Mouse (Mus musculus) cortical plate, adult 2 months (tissue): ENCODE data around the gene Aloxe3. TPM values are rescaled to one million over a fixed set of nuclear protein-coding genes. Genes with fewer than 3 reads are reported as not detected.
A peak's percentile ranks its signal among the peaks of the same experiment; 100 is the strongest.
"Not testable (repeated sequence)": the region's sequence is repeated elsewhere in the genome, so short reads cannot be mapped to it uniquely, and the experiment has no call there.

Source experiments
- H3K27ac ChIP-seq: fragments of 200-500 bp; 2 replicates; pipeline ENCODE4 v1.5.1; 2012; ENCODE audit warnings: low read length, control low read depth, inconsistent platforms; ENCODE audit not compliant: insufficient read depth
- H3K4me1 ChIP-seq: fragments of 200-500 bp; 2 replicates; pipeline ENCODE4 v1.6.1; 2011; ENCODE audit warnings: low read length; ENCODE audit not compliant: control insufficient read depth, insufficient read depth
- H3K4me3 ChIP-seq: fragments of 200-500 bp; 2 replicates; pipeline ENCODE4 v1.5.1; 2011; ENCODE audit warnings: mild to moderate bottlenecking, low read length, control low read depth; ENCODE audit not compliant: insufficient read depth
- CTCF ChIP-seq: fragments of 200-500 bp; IDR thresholded peaks from 2 replicates; pipeline ENCODE4 v1.5.1; 2011; ENCODE audit warnings: mild to moderate bottlenecking, control low read depth, low read length; ENCODE audit not compliant: insufficient read depth; ENCODE audit errors: extremely low read depth
- POLR2A ChIP-seq: fragments of 200-500 bp; IDR thresholded peaks from 2 replicates; pipeline ENCODE4 v1.6.1; 2011; ENCODE audit warnings: mild to moderate bottlenecking, low read length, control low read depth; ENCODE audit not compliant: insufficient read depth; ENCODE audit errors: extremely low read depth
- polyA plus RNA-seq: library from polyadenylated mRNA; depleted of rRNA; stranded (reverse); fragments of >200 nt; gene quantifications from 2 replicates; pipeline ENCODE4 v1.2.3, GENCODE M21; 2012

Gene Aloxe3
- polyA plus RNA-seq, 1 experiment, result 8.7 TPM

DNA sequence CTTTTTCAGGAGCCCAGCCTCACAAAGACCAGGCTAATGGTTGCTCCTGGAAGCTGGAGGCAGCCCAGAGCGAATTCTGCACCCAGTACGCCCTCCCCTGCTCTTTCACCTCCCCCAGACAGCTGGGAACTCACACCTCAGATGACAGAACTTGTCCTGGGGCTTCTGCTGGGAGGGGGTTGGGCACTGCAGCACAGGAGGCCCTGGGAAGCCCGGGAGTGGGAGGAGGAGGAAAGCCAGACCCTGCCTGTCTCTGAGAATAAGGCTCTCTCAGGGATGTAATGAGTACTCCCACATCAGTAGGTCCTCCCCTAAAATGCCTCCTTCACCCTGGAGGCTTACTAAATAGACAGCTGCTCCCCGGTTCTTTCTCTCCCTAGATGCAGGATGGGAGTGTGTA is 38.6 kb upstream of the Aloxe3 start:
- H3K4me1 ChIP-seq, result peaks cover 3% of the 10 kb centered on the region
- peak overlapping the region; percentile 98 for H3K27ac ChIP-seq
- TF ChIP-seq CTCF, result no peak
- TF ChIP-seq POLR2A, result no peak
- no peak overlapping the region for H3K4me3 ChIP-seq

DNA sequence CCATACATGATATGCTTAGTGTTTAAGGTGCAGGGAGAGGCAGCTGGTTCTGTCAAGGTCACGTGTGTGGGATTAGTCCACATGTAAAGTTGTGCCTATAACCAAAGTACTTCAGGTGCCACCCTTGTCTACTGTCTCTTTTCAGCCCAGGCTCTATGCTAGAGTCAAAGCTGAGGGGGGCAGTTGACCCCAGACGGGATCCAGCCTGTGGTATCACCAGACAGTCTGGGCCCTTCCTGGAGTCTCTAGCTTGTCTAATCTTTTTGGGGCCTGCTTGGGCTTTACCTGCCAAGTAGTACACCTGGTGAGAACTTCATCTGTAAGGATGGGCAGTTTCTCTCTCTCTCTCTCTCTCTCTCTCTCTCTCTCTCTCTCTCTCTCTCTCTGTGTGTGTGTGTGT is 38.1 kb upstream of the Aloxe3 start:
- peak overlapping the region; percentile 98 for H3K27ac ChIP-seq
- peak overlapping the region; percentile 96; the same call in 1 of the 2 replicates for H3K4me3 ChIP-seq
- no peak for TF ChIP-seq CTCF
- no peak for TF ChIP-seq POLR2A
- H3K4me1 ChIP-seq, result peaks cover 3% of the 10 kb centered on the region

DNA sequence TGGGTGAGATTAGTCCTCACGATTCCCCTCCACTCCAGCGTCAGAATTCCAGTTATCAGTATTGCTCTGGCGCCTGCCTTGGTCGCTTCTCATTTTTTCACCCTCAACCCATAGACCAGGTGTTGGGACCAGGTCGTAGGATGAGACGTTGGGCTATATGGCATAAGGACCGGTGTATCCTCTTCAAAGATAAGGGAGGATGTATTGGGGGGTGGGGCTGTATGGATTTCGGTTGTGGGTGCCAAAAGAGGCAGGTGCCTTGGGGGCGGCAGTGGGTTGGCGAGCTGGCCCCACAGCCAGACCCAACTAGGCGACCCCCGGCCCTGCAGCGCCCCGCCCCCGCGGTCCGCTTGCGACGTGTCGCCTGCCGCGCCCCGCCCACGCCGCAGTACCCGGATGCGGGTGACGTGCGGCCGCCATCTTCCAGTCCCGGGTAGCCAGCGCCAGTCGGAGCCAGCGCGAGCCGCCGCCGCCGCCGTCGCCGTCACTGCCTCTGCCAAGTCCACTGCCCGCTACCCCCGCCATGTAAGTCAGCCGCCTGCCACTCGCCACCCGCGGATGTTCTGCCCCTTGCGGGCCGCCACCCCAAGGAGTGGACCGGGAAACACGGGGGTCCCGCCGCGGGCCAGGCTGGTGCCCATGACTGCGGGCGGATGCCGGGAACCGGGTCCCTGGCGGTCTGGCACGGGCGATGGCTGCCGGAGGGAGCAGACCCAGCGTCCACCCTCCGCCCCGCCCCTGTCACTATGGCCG is 37.4 kb upstream of the Aloxe3 start, which contains the start of gene Vamp2:
Gene Vamp2 (plus strand): TSS at position 388 of the 753 bp plus-strand sequence.
- H3K4me1 ChIP-seq, result peaks cover 3% of the 10 kb centered on the region
- peak within 1 kb of the TSS; percentile 100 for H3K27ac ChIP-seq
- peak within 1 kb of the TSS; percentile 96 for H3K4me3 ChIP-seq
- TF ChIP-seq CTCF (no peak), POLR2A (peak; percentile 42; the same call in 1 of the 2 replicates)

DNA sequence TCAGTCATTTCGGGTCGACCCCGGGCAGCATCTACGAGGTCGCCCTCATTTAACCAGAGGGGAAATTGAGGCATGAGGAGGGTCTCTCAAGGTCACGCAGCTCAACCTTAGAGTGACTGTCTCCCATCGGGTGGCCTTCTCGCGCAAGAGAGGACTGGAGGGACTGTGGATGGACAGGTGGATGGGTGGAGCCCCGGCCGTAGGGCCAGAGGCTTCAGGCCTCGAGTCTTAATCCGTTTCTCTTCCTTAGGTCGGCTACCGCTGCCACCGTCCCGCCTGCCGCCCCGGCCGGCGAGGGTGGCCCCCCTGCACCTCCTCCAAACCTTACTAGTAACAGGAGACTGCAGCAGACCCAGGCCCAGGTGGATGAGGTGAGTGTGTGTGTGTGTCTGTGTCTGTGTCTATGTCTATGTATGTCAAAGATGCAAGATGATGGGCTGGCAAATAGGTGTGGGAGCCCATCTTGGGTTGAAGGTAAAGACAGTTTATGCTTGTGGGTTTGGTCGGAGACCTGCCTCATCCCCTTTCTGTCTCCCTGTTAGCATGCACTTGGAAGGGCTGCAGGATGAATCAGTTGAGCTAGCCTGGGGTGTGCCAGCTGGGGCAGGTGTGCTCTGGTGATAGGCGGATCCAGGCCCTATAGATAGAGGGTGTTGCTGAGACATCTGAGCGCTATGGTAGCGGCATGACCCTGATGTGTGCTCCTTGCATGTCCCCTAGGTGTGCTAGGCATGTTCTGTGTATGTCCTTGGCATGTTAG is 36.7 kb upstream of the Aloxe3 start:
- no peak for TF ChIP-seq CTCF
- no peak; the same call in 1 of the 2 replicates for TF ChIP-seq POLR2A
- H3K4me1 ChIP-seq, result peaks cover 3% of the 10 kb centered on the region
- H3K4me3 ChIP-seq, result peak overlapping the region; percentile 96
- H3K27ac ChIP-seq, result peak overlapping the region; percentile 100

DNA sequence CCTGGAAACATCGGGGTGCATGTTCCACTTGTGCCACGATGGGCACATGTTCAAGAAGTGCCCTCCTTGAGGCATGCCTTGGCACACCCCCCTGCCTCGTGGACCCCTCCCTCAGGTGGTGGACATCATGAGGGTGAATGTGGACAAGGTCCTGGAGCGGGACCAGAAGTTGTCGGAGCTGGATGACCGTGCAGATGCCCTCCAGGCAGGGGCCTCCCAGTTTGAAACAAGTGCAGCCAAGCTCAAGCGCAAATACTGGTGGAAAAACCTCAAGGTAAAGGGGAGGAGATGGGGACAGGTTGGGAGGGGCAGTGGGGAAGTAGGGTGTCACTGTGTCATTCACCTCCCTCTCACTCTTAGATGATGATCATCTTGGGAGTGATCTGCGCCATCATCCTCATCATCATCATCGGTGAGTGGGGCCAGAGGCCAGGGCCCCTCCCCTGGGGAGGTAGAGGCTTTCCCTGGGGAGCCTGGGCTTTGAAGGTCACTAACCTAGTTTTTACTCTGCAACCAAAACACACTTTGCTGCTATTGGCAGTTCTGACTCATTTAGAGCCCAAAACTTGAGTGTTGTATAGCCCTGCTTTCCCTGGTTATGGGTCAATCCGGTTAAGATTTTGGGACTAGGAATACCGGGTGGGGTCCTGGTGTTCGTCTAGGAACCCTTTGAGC is 35.9 kb upstream of the Aloxe3 start:
- Histone ChIP-seq H3K4me1 (peaks cover 3% of the 10 kb centered on the region), H3K4me3 (peak overlapping the region; percentile 96), H3K27ac (peak overlapping the region; percentile 100)
- 0 out of 2 replicates have a peak, but pooled peaks have one; percentile 24 for TF ChIP-seq POLR2A
- no peak for TF ChIP-seq CTCF

DNA sequence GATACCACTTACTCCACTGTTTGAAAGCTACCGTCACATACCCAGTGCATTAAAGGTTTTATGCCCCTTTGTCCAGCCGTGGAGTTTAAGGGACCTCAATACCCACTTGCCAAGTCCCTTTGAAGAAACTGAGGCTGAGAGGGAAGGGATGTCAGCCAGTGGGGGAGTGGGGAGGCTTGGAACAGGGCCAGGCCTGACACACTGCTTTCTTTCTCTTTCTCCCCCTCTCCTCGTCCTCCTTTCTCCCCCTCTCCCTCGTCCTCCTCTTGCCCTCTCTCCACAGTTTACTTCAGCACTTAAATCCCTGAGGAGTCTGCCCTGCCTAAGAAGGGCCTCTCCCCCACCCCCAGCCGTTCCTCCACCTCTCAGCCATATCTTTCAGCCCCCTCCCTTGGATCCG is 35.3 kb upstream of the Aloxe3 start:
- H3K4me1 ChIP-seq, result peaks cover 3% of the 10 kb centered on the region
- peak overlapping the region; percentile 96 for H3K4me3 ChIP-seq
- TF ChIP-seq CTCF, result no peak
- TF ChIP-seq POLR2A, result no peak
- H3K27ac ChIP-seq, result no peak overlapping the region

DNA sequence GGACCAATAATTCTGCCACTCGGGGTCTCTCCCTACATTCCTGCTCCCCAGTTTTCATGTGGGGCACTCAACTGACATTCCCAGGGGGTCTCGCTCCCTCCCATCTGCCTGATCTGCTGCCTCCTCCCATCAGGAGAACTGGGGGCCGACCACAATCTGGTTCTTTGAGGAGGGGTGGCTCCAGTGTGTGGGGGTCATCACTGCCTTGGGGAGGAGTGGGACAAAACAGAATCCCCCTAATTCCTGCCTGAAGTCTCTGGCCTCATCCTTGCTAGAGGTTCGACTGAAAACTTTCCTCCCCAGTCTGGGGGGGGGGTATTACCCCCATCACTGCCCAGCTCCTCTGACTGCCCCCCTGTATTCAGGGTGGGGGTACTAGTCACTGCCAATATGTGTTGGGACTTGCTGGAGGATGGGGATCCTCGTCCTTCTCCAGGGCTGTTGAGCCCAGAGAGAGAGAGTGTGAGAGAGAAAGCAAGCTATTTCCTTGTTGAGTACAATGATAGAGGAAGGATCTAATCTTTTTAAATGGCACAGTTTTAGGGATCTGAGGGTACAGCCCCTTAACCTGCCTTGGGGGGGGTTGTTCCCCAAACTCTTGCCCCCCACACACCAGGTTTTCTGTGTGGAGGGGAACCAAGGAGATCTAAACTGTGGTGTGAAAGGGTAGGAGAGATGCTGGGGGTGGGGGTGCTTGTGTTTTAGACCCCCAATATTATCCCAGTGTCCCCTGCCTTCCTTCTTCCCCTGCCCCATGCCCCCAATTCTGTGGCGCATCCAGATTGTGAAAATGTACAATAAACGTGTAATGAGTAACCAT is 33.9 kb upstream of the Aloxe3 start:
- H3K4me3 ChIP-seq, result no peak overlapping the region
- no peak overlapping the region for H3K27ac ChIP-seq
- peaks cover 1% of the 10 kb centered on the region for H3K4me1 ChIP-seq
- TF ChIP-seq POLR2A (no peak), CTCF (no peak)

DNA sequence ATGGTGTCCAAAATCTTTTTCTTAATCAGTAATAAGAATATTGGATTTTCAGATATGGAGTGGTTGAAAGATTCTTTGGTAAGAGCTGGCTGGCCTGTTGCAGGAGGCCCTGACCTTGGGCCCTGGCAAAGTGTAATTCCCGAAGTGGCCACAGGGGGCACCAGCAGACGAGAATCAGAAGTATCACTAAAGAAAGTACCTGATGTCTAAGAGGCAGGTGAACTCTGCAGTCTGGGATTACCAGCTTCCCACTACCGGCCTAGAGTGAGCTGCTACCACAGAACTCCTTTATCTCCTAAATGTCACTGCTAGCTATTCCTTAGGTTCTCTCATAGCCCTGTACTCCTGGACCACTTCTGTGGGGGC is 33.3 kb upstream of the Aloxe3 start:
- no peak overlapping the region for H3K27ac ChIP-seq
- H3K4me1 ChIP-seq, result peaks cover 1% of the 10 kb centered on the region
- no peak overlapping the region for H3K4me3 ChIP-seq
- TF ChIP-seq CTCF (peak; percentile 79), POLR2A (no peak)

DNA sequence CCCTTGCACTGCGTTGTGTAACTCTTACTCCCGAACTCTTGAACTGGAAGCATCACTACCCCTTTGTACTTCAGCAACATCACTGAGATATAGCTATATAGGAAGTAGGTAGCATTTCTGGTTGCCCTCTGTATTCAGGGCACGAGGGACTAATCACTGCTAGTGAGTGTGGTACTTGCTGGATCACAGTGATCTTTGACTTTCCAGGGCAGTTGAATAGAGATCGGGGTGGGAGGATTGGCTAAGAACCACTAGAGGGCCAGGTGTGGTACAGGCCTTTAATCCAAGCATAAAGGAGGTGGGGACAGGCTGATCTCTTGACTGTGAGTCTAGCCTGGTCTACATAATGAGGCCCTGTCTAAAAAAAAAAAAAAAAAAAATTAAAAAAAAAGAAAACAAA is 32.8 kb upstream of the Aloxe3 start:
- TF ChIP-seq POLR2A (0 out of 2 replicates have a peak, but pooled peaks have one; percentile 5), CTCF (no peak)
- H3K4me3 ChIP-seq, result no peak overlapping the region
- no peak overlapping the region for H3K27ac ChIP-seq
- H3K4me1 ChIP-seq, result peaks cover 1% of the 10 kb centered on the region

DNA sequence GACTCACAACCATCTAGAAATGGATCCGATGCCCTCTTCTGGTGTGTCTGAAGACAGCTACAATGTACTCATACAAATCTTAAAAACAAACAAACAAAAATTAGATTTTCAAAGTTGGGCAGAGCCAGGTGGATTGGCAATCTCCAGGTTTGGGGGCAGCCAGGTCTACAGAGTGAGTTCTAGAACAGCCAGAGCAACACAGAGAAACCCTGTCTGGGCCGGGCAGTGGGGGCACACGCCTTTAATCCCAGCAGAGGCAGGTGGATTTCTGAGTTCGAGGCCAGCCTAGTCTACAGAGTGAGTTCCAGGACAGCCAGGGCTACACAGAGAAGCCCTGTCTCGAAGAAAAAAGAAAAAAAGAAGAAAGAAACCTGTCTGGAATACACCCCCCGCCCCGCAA is 31.8 kb upstream of the Aloxe3 start:
- H3K27ac ChIP-seq, H3K4me3 ChIP-seq, H3K4me1 ChIP-seq: not testable (repeated sequence)
